Mouse (Mus musculus) megakaryocyte, embryonic 14.5 days (primary cell): ENCODE measurements at regions not wholly inside any gene's neighbourhood (a gene's known extent, or its start where the extent isn't known, plus 50 kb on each side); places are given as distances from the start of the nearest gene placed in this dataset.

ENCODE experiments used
- FLI1 ChIP-seq: IDR thresholded peaks from 2 replicates; pipeline ENCODE4 v1.6.1; 2012; ENCODE audit warnings: low read length, inconsistent platforms, mixed read lengths
- GATA1 ChIP-seq: IDR thresholded peaks from 3 replicates; pipeline ENCODE4 v1.6.1; 2012; ENCODE audit warnings: mixed read lengths, low read length, inconsistent platforms, borderline replicate concordance

DNA sequence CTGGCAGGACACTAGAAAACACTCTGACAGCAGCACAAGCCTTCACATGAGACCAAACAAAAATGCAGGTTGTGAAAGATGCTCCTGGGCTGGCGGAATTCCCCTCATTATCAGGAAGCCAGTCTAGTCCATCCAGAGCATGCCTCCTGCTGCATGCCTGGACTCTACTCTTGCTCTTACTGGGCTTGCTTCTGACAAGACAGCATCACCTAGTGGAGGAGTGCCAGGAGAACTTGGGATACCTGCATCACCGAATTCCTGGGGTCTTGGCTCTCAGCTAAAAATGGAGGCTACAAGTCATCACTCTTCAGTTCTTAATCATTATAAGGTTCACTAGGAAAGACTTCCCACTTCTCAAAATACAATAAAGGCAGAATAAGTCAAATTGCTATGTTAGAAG is 78.8 kb upstream of the Rnf32 start:
- TF ChIP-seq FLI1 (no peak), GATA1 (no peak)
